Mouse (Mus musculus) limb, embryonic 10.5 days (tissue): Measurements from ENCODE around the gene Aox3. TPM values are rescaled to one million over a fixed set of nuclear protein-coding genes. Genes with fewer than 3 reads are reported as not detected.

Experiments used
- DNase-seq: peaks from one replicate; pipeline ENCODE4 v3.0.0-alpha.2; 2017; ENCODE audit warnings: low spot score
- H3K27ac ChIP-seq: fragments of 300-500 bp; sonication (generic); 2 replicates; pipeline ENCODE4 v1.5.1; 2016; ENCODE audit warnings: mild to moderate bottlenecking
- H3K27me3 ChIP-seq: fragments of 300-500 bp; sonication (generic); 2 replicates; pipeline ENCODE4 v1.6.1; 2016; ENCODE audit warnings: low read depth, mild to moderate bottlenecking; ENCODE audit not compliant: poor library complexity, severe bottlenecking
- H3K36me3 ChIP-seq: fragments of 300-500 bp; sonication (generic); 2 replicates; pipeline ENCODE4 v1.6.1; 2016; ENCODE audit warnings: mild to moderate bottlenecking, moderate library complexity
- H3K4me1 ChIP-seq: fragments of 300-500 bp; sonication (generic); 2 replicates; pipeline ENCODE4 v1.6.1; 2016
- H3K4me3 ChIP-seq: fragments of 300-500 bp; sonication (generic); 2 replicates; pipeline ENCODE4 v1.5.1; 2016; ENCODE audit warnings: mild to moderate bottlenecking, moderate library complexity
- H3K9me3 ChIP-seq: fragments of 300-500 bp; sonication (generic); replicated peaks from 2 replicates; pipeline ENCODE4 v1.6.1; 2016; ENCODE audit warnings: mild to moderate bottlenecking
- WGBS: fragments of 180-500 bp; shearing (Covaris S2); methylation state at CpG from one replicate; pipeline ENCODE4 v1.1.7; 2016; 5-methylcytosine and 5-hydroxymethylcytosine counted together
- polyA plus RNA-seq: library from polyadenylated mRNA; unstranded; fragments of >200 nt; fragmentation: Nextera tagmentation; extraction: Ambion mirVana; gene quantifications from 2 replicates; pipeline ENCODE4 v1.2.1, GENCODE M21; 2016

Aox3 gene
- 0.83 and 0.94 TPM in 2 replicates for polyA plus RNA-seq

DNA sequence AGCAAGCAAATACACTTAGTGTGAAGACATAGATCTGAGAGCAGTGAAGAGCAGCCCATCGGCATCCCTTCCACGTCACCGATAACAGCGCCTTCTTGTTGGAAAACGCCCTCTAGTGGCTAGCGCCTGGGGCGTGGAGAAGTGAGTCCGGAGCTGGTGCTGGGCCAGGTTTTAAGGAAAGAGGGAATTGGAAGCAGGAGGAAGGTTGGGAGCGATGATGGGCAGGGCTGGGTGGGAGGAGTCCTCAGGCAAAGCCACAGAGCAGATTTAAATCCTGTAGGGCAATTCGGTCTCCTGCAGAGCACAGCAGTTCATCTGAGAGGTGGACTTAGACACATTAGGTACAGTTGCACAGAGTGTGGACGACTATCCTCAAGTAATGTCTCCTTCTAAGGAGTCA is at the start of gene Aox3:
Aox3 (plus strand) TSS at position 251 of the 400 bp plus-strand sequence.
- 21% methylated on average over 11 of the region's 11 CpGs for WGBS
- H3K4me3 ChIP-seq = no peak within 1 kb of the TSS

GRCm38 (mm10) chr1:58065151-58065550 is 47.8 kb upstream of the Aox3 start:
- Histone ChIP-seq H3K4me1 (no peaks in the 10 kb centered on the region), H3K36me3 (no peaks in the 10 kb centered on the region), H3K27me3 (no peaks in the 10 kb centered on the region), H3K27ac (no peak overlapping the region), H3K9me3 (no peaks in the 10 kb centered on the region), H3K4me3 (no peak overlapping the region)
- WGBS = 94% methylated on average over 5 of the region's 5 CpGs
- DNase-seq = no peak

More for the DNA sequence above, at the start of gene Aox3:
- Histone ChIP-seq H3K9me3 (no peaks in the 10 kb centered on the region), H3K27ac (no peak within 1 kb of the TSS), H3K27me3 (no peaks in the 10 kb centered on the region), H3K4me1 (0 out of 2 replicates have a peak, but pooled peaks cover 4% of the 10 kb centered on the region), H3K36me3 (no peaks in the 10 kb centered on the region)
- DNase-seq = peak; percentile 82

DNA sequence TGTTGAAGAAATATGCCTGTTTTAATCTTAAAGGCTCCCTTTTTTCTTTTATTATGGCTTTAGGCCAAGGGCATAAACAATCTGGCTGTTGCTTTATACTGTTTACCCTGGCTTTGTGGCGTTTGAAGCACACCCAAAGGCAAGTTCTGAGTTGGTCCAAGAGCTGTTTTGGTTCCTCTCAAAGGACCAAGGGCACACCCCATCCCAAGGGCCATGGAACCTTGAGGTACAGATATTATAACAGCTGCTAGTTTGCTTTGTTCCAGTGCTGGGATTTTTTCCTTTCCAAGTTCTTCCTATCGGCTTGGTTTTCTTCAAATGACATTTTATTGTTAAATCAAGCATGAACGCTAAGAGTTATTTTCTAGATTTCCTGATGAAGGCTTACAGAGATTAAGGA is 47.3 kb upstream of the Aox3 start:
- Histone ChIP-seq H3K27ac (no peak overlapping the region), H3K4me1 (no peaks in the 10 kb centered on the region), H3K9me3 (no peaks in the 10 kb centered on the region), H3K27me3 (no peaks in the 10 kb centered on the region), H3K4me3 (no peak overlapping the region), H3K36me3 (no peaks in the 10 kb centered on the region)
- no peak for DNase-seq
- WGBS = 92% methylated on average over 3 of the region's 3 CpGs

- DNase-seq = no peak
- Histone ChIP-seq H3K27me3 (no peaks in the 10 kb centered on the region), H3K4me3 (no peak overlapping the region), H3K9me3 (no peaks in the 10 kb centered on the region), H3K4me1 (peaks cover 4% of the 10 kb centered on the region; the same call in 1 of the 2 replicates), H3K36me3 (no peaks in the 10 kb centered on the region), H3K27ac (no peak overlapping the region)
- WGBS = 92% methylated on average over 6 of the region's 6 CpGs
Observed at GRCm38 (mm10) chr1:58069181-58069580, 43.7 kb upstream of the Aox3 start.

DNA sequence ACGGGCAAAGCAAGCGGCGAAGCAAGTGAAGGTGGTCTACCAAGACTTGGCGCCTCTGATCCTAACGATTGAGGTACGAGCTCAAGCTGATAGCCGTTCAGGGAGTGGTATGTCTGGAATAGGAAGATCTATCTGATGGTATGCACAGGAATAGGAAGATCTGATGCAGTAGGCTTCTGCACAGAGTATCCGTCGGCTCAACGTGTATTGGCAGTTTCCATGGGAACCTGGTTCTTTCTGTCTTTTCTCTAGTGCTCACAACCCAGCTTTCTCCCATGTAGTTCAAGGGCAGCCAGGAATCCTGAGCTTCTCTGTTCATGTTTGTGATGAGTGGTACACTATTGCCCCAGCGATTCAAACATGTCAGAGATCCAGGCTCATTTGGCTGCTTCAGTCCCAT is 42.8 kb upstream of the Aox3 start:
- peaks cover 4% of the 10 kb centered on the region; the same call in 1 of the 2 replicates for H3K4me1 ChIP-seq
- H3K27ac ChIP-seq = no peak overlapping the region
- H3K27me3 ChIP-seq = no peaks in the 10 kb centered on the region
- 94% methylated on average over 11 of the region's 11 CpGs for WGBS
- H3K4me3 ChIP-seq = no peak overlapping the region
- no peak for DNase-seq
- H3K9me3 ChIP-seq = no peaks in the 10 kb centered on the region
- H3K36me3 ChIP-seq = no peaks in the 10 kb centered on the region

DNA sequence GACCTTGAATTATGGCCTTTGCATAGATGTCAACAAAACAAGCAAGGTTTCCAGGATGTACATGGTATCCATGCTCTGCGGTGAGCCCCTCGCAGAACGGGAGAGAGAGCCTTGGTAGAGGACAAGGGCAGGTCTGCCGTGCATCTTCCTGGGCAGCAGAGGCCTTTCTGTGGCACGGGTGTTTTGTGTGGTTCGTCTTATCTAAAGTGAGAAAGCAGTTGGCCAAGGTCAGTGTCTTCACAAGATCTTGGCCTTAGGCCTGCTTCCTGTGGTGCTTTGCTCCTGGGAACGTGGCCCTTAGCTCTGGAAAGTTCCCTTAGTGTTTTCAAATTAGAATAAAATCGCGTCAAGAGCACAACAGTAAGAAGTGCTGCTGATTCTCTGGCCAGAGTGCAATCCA is 41.9 kb upstream of the Aox3 start:
- H3K27ac ChIP-seq = no peak overlapping the region
- WGBS = 88% methylated on average over 9 of the region's 9 CpGs
- H3K4me1 ChIP-seq = peaks cover 4% of the 10 kb centered on the region; the same call in 1 of the 2 replicates
- no peaks in the 10 kb centered on the region for H3K36me3 ChIP-seq
- no peak for DNase-seq
- H3K4me3 ChIP-seq = no peak overlapping the region
- H3K27me3 ChIP-seq = no peaks in the 10 kb centered on the region
- H3K9me3 ChIP-seq = no peaks in the 10 kb centered on the region

- Histone ChIP-seq H3K27me3 (no peaks in the 10 kb centered on the region), H3K4me3 (no peak overlapping the region), H3K36me3 (no peaks in the 10 kb centered on the region), H3K27ac (no peak overlapping the region), H3K4me1 (peaks cover 4% of the 10 kb centered on the region; the same call in 1 of the 2 replicates), H3K9me3 (no peaks in the 10 kb centered on the region)
- DNase-seq = no peak
- 88% methylated on average over 1 of the region's 1 CpGs for WGBS
Observed at GRCm38 (mm10) chr1:58071509-58071908, 41.4 kb upstream of the Aox3 start.

GRCm38 (mm10) chr1:58072416-58072815 is 40.5 kb upstream of the Aox3 start:
- 79% methylated on average over 2 of the region's 2 CpGs for WGBS
- Histone ChIP-seq H3K27ac (no peak overlapping the region), H3K4me3 (no peak overlapping the region), H3K36me3 (no peaks in the 10 kb centered on the region), H3K9me3 (no peaks in the 10 kb centered on the region), H3K4me1 (peaks cover 4% of the 10 kb centered on the region; the same call in 1 of the 2 replicates), H3K27me3 (no peaks in the 10 kb centered on the region)
- no peak for DNase-seq

DNA sequence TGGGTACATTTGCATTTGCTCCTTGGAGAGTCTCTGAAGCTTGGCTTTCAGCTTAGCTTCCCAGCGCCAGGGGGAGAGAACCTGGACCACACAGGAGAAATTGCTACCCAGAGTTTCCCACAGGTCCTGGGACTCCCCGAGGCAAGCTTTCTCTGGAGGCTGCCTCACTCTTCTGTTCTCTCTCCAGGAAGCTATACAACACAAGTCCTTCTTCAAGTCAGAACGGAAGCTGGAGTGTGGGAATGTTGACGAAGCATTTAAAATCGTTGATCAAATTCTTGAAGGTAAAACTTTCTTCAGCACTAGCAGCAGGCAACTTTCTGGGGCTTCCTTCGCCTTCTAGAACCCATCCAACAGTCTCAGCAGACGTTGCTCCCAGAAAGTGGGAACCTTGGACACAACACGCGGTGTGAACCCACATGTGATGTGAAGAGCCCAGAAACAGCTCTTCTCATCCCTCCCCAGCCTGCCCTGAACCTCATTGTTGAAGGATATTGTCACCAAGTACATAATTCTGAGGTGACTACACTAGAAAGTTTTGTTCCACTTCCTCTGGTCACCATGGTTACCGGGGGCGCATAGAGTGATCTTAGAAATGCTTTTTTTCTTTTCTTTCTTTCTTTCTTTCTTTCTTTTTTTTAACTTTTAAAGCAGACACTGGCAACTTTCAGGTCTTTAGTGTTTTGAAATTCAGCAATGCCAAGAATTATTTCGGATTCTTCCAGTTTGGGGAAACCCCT is 39.8 kb upstream of the Aox3 start:
- H3K4me3 ChIP-seq = no peak overlapping the region
- 86% methylated on average over 12 of the region's 12 CpGs for WGBS
- no peaks in the 10 kb centered on the region for H3K36me3 ChIP-seq
- H3K9me3 ChIP-seq = no peaks in the 10 kb centered on the region
- DNase-seq = no peak
- peaks cover 4% of the 10 kb centered on the region; the same call in 1 of the 2 replicates for H3K4me1 ChIP-seq
- H3K27ac ChIP-seq = no peak overlapping the region
- no peaks in the 10 kb centered on the region for H3K27me3 ChIP-seq

GRCm38 (mm10) chr1:58074266-58074665 is 38.7 kb upstream of the Aox3 start:
- H3K4me1 ChIP-seq = peaks cover 4% of the 10 kb centered on the region; the same call in 1 of the 2 replicates
- H3K27ac ChIP-seq = no peak overlapping the region
- H3K27me3 ChIP-seq = no peaks in the 10 kb centered on the region
- WGBS = 97% methylated on average over 2 of the region's 2 CpGs
- no peaks in the 10 kb centered on the region for H3K36me3 ChIP-seq
- no peak overlapping the region for H3K4me3 ChIP-seq
- H3K9me3 ChIP-seq = no peaks in the 10 kb centered on the region
- no peak for DNase-seq

- DNase-seq = no peak
- H3K4me3 ChIP-seq = no peak overlapping the region
- no peaks in the 10 kb centered on the region for H3K4me1 ChIP-seq
- H3K27me3 ChIP-seq = no peaks in the 10 kb centered on the region
- H3K9me3 ChIP-seq = no peaks in the 10 kb centered on the region
- no peaks in the 10 kb centered on the region for H3K36me3 ChIP-seq
- H3K27ac ChIP-seq = no peak overlapping the region
Observed at GRCm38 (mm10) chr1:58077882-58078281, 35.0 kb upstream of the Aox3 start.

GRCm38 (mm10) chr1:58078390-58078789 is 34.5 kb upstream of the Aox3 start:
- WGBS = 95% methylated on average over 7 of the region's 7 CpGs
- Histone ChIP-seq H3K27me3 (no peaks in the 10 kb centered on the region), H3K9me3 (no peaks in the 10 kb centered on the region), H3K36me3 (no peaks in the 10 kb centered on the region), H3K4me1 (no peaks in the 10 kb centered on the region), H3K27ac (no peak overlapping the region), H3K4me3 (no peak overlapping the region)
- DNase-seq = no peak

DNA sequence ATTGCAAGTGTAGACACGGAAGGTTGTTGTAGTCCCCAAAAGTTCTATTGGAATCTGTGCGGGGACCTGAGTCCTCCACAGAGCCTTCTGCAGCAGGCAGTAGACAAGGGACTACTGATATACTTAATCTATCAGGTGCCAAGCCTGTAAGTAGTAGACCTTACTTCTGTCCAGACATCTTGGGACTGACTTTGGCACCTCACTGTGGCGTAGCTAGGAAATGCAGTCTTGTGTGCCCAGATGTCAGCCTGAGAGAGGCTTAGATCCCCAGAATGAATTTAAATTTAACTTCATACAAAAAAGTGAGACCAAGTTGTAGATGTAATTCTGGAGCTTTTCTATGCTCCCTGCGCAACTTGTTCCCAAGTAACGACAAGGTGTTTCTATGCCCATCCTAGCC is 33.2 kb upstream of the Aox3 start:
- Histone ChIP-seq H3K4me3 (no peak overlapping the region), H3K9me3 (no peaks in the 10 kb centered on the region), H3K27me3 (no peaks in the 10 kb centered on the region), H3K36me3 (no peaks in the 10 kb centered on the region), H3K27ac (no peak overlapping the region), H3K4me1 (no peaks in the 10 kb centered on the region)
- DNase-seq = no peak
- 90% methylated on average over 5 of the region's 5 CpGs for WGBS

DNA sequence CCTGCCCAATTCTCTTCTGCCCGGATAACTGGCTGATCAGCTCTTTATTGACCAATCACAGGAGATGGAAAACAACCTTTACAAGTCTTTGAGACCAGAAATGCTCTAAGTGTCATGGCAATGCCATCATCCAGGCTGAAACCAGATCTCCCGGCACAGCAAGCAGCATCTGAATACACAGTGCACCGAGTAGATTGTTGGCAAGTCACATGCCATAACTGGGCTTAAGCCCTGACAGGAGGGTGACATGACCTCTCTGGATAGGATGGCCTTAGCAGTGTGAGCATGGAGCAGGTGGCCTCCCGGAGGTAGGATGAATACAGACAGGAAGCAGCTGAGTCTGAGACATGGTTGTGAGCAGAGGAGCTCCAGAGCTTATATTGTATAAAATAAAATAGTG is 32.5 kb upstream of the Aox3 start:
- Histone ChIP-seq H3K27ac (no peak overlapping the region), H3K36me3 (no peaks in the 10 kb centered on the region)
- 92% methylated on average over 4 of the region's 4 CpGs for WGBS

More for the DNA sequence above, 32.5 kb upstream of the Aox3 start:
- no peak for DNase-seq
- no peaks in the 10 kb centered on the region for H3K4me1 ChIP-seq
- no peak overlapping the region for H3K4me3 ChIP-seq
- H3K9me3 ChIP-seq = no peaks in the 10 kb centered on the region
- H3K27me3 ChIP-seq = no peaks in the 10 kb centered on the region
